Mouse (Mus musculus): ENCODE data around the gene Sox5.

GRCm38 (mm10) chr6:144817329-144817932, 35.7 kb upstream of the Sox5 start:
- no peak for TF ChIP-seq CTCF (IDR thresholded peaks at IDR 0.05; ENCODE audit: extremely low read depth, insufficient read length, insufficient replicate concordance, low read depth, low read length)
- TF ChIP-seq POLR2A (IDR thresholded peaks at IDR 0.05; ENCODE audit: low read depth, low read length) = no peak

All from small intestine, adult 2 months (tissue).